In the genomic region with DNA sequence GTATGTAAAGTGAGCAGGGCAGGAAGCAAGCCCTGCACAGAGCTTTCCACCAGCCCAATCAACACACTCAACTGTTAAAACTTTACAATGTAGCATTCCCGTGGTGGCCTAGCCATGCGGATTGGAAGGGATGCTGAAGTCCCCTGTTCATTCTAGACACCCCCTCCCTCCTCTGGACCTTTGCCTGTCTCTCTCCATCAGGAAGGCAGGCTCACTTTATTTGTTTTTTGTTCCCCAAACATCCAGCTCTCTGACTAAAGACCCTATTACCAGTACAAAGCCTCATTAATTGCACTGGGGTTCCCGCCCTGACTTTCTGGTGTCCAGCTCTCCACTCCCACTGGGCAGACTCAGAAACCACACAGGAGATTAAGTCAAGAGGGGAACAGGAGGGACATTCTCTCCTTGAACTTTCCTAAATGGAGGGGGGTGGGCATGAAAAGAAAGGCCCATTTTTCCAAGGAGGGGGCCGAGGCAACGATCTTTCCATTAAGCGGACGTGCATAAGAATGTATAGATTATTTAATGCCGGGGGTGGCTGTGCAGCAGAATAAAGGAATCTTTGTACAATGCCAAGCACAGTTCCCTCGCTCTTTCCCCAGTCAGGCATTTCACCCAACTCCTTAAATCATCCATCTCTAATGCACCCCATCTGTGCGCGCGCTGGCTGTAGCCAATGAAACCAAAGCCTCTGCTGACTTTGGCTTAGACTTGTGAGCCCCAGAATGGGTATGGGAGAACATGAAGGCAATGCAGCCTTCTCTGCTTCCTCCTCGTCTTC, we compare ENCODE assay signal across 12 mouse cellular contexts. TPM values are rescaled to one million over a fixed set of nuclear protein-coding genes. Genes with fewer than 3 reads are reported as not detected.
DNase-seq lines count a peak whose midpoint lies in the region; ATAC-seq and TF ChIP-seq lines count a peak whose summit lies in the region.
"Had no signal": no experiment of that assay in that cellular context is flagged by ENCODE, and none has a peak within 500 bp of the region (broad histone marks: within the 10 kb centered on the region; RNA-seq: fewer than 3 reads in every experiment).

No protein-coding gene starts in this region.

- DNase-seq in cerebellum, adult 2 months = no peak
- DNase-seq in cerebellum, adult 11 months = no peak
- DNase-seq in layer of hippocampus, adult 2 months (ENCODE audit: low spot score in 2 of 2) = no peak
- no peak for DNase-seq in layer of hippocampus, adult 8-10 months (ENCODE audit: low spot score in 2 of 2)
- peak; percentile 82 for DNase-seq in forelimb bud, embryonic 11.5 days (ENCODE audit: low read depth, low spot score)
- no peak for DNase-seq in adrenal gland, postnatal 4 days (ENCODE audit: low spot score in 2 of 2)
- no peak for DNase-seq in right cerebral cortex, postnatal 14 days
- DNase-seq: cerebellum, postnatal 25 days; lung, postnatal 36 days; right cerebral cortex, adult 18-20 months; thymus, postnatal 36 days had no signal

- H3K4me2 ChIP-seq in neural tube, embryonic 12.5 days (replicated peaks) = peak overlapping the region; percentile 26; the same call in 1 of the 2 replicates

- H3K27ac ChIP-seq in cerebellum, adult 2 months (ENCODE audit: insufficient read depth, low read length) = 0 out of 2 replicates have a peak overlapping the region, but pooled peaks have one; percentile 18
- 0 out of 2 replicates have a peak overlapping the region, but pooled peaks have one; percentile 10 for H3K27ac ChIP-seq in layer of hippocampus, adult 2 months
- 0 out of 2 replicates have a peak overlapping the region, but pooled peaks have one; percentile 50 for H3K27ac ChIP-seq in neural tube, embryonic 12.5 days

- no peak overlapping the region for H3K9ac ChIP-seq in neural tube, embryonic 12.5 days

- no peaks in the 10 kb centered on the region for H3K27me3 ChIP-seq in cerebellum, adult 2 months (ENCODE audit: control insufficient read depth, insufficient read depth, low read length)
- H3K27me3 ChIP-seq in neural tube, embryonic 12.5 days (replicated peaks) = no peaks in the 10 kb centered on the region

- WGBS in cerebellum, adult 2 months = 54% methylated on average over 13 of the region's 13 CpGs
- WGBS in neural tube, embryonic 12.5 days = 13% methylated on average over 13 of the region's 13 CpGs

- peak; percentile 37 for ATAC-seq in neural tube, embryonic 12.5 days (ENCODE audit: low FRiP score, low read depth)

- TF ChIP-seq CTCF in cerebellum, adult 2 months (IDR thresholded peaks at IDR 0.05; ENCODE audit: borderline replicate concordance, insufficient read depth, low read depth, low read length) = no peak
- TF ChIP-seq CTCF in layer of hippocampus, adult 2 months (conservative IDR thresholded peaks at IDR 0.05) = no peak

- no peak for TF ChIP-seq POLR2A in cerebellum, adult 2 months (IDR thresholded peaks at IDR 0.05; ENCODE audit: borderline replicate concordance, insufficient read depth, low read length)

- H3K4me1 ChIP-seq in cerebellum, adult 2 months (ENCODE audit: control insufficient read depth, insufficient read depth, low read length) = peaks cover 36% of the 10 kb centered on the region
- peaks cover 41% of the 10 kb centered on the region for H3K4me1 ChIP-seq in neural tube, embryonic 12.5 days

- H3K4me3 ChIP-seq in cerebellum, adult 2 months (replicated peaks; ENCODE audit: insufficient read depth, low read depth, low read length) = no peak overlapping the region
- no peak overlapping the region for H3K4me3 ChIP-seq in layer of hippocampus, adult 2 months
- no peak overlapping the region for H3K4me3 ChIP-seq in neural tube, embryonic 12.5 days

- no peaks in the 10 kb centered on the region for H3K9me3 ChIP-seq in neural tube, embryonic 12.5 days

- no peaks in the 10 kb centered on the region; the same call in 1 of the 2 replicates for H3K36me3 ChIP-seq in neural tube, embryonic 12.5 days

RNA-seq across cellular contexts. Expression of gene Ypel2, which starts 24.3 kb away (rescaled TPM):
- polyA plus RNA-seq in cerebellum, adult 2 months (2012; rRNA removed) = 25.3 and 26.7 TPM in 2 replicates
- 10 to 100 TPM; 23.3 to 23.6 TPM for total RNA-seq in layer of hippocampus, adult 2 months (2021)
- total RNA-seq in layer of hippocampus, adult 8-10 months (2022) = 10 to 100 TPM; 21.5 to 28.4 (median 24.6) TPM
- 6.3 and 6.6 TPM in 2 replicates for polyA plus RNA-seq in neural tube, embryonic 12.5 days (2016; fragmentation: Nextera tagmentation; extraction: Ambion mirVana)
- total RNA-seq in adrenal gland, postnatal 4 days (2021) = 10 to 100 TPM; 34.4 to 39.5 TPM
